Comparison of ENCODE assay signal across 11 mouse cellular contexts in genomic region chr10:115493778-115494141, GRCm38 (mm10).
DNase-seq lines count a peak whose midpoint lies in the region; ATAC-seq and TF ChIP-seq lines count a peak whose summit lies in the region.
"Had no signal": no experiment of that assay in that cellular context is flagged by ENCODE, and none has a peak within 500 bp of the region (broad histone marks: within the 10 kb centered on the region; RNA-seq: fewer than 3 reads in every experiment).

No protein-coding gene starts in this region.

- H3K4me3 ChIP-seq in heart, embryonic 13.5 days, result peak overlapping the region; percentile 20
- no peak overlapping the region for H3K4me3 ChIP-seq in stomach, embryonic 14.5 days (ENCODE audit: low read depth, low read length)
- H3K4me3 ChIP-seq in stomach, postnatal 0 days (ENCODE audit: low read depth, low read length), result no peak overlapping the region
- H3K4me3 ChIP-seq in limb, embryonic 13.5 days, result peak overlapping the region; percentile 5; the same call in 1 of the 2 replicates
- H3K4me3 ChIP-seq: liver, embryonic 15.5 days had no signal

- no peaks in the 10 kb centered on the region for H3K27me3 ChIP-seq in heart, embryonic 13.5 days (replicated peaks)
- H3K27me3 ChIP-seq in stomach, embryonic 14.5 days (ENCODE audit: control insufficient read depth, insufficient read depth, low read length), result no peaks in the 10 kb centered on the region
- no peaks in the 10 kb centered on the region for H3K27me3 ChIP-seq in stomach, postnatal 0 days (ENCODE audit: control insufficient read depth, insufficient read depth, low read length)
- H3K27me3 ChIP-seq in limb, embryonic 13.5 days, result no peaks in the 10 kb centered on the region
- H3K27me3 ChIP-seq: liver, embryonic 15.5 days had no signal

- ATAC-seq in heart, embryonic 13.5 days (ENCODE audit: extremely low read depth, insufficient number of reproducible peaks, low FRiP score, low TSS enrichment), result no peak
- ATAC-seq in stomach, embryonic 14.5 days (ENCODE audit: insufficient number of reproducible peaks, insufficient read depth, low FRiP score, low read depth), result no peak
- ATAC-seq in stomach, postnatal 0 days (ENCODE audit: low FRiP score, low TSS enrichment), result no peak
- no peak for ATAC-seq in limb, embryonic 13.5 days (ENCODE audit: low FRiP score, low read depth)
- ATAC-seq: Patski had no signal

- no peak for TF ChIP-seq CTCF in stomach, postnatal 0 days (IDR thresholded peaks at IDR 0.05; ENCODE audit: low read depth)

- H3K4me2 ChIP-seq in heart, embryonic 13.5 days, result peak overlapping the region; percentile 49
- H3K4me2 ChIP-seq in stomach, embryonic 14.5 days (replicated peaks; ENCODE audit: low read depth, low read length), result peak overlapping the region; percentile 13
- no peak overlapping the region for H3K4me2 ChIP-seq in stomach, postnatal 0 days (replicated peaks; ENCODE audit: low read depth)
- peak overlapping the region; percentile 44 for H3K4me2 ChIP-seq in limb, embryonic 13.5 days (replicated peaks)
- H3K4me2 ChIP-seq: liver, embryonic 15.5 days had no signal

- H3K9ac ChIP-seq in heart, embryonic 13.5 days, result 0 out of 2 replicates have a peak overlapping the region, but pooled peaks have one; percentile 16
- H3K9ac ChIP-seq in stomach, embryonic 14.5 days (replicated peaks; ENCODE audit: low read depth, low read length), result no peak overlapping the region
- no peak overlapping the region for H3K9ac ChIP-seq in stomach, postnatal 0 days (ENCODE audit: low read length)
- H3K9ac ChIP-seq in limb, embryonic 13.5 days, result no peak overlapping the region
- H3K9ac ChIP-seq: liver, embryonic 15.5 days had no signal

- no peak for TF ChIP-seq EP300 in stomach, postnatal 0 days (optimal IDR thresholded peaks at IDR 0.05)

- WGBS in heart, embryonic 13.5 days, result 18% methylated on average over 7 of the region's 7 CpGs
- 2% methylated on average over 7 of the region's 7 CpGs for WGBS in stomach, embryonic 14.5 days
- 10% methylated on average over 7 of the region's 7 CpGs for WGBS in stomach, postnatal 0 days
- WGBS in limb, embryonic 13.5 days, result 6% methylated on average over 7 of the region's 7 CpGs

- H3K27ac ChIP-seq in heart, embryonic 13.5 days (replicated peaks), result no peak overlapping the region
- no peak overlapping the region for H3K27ac ChIP-seq in stomach, embryonic 14.5 days (ENCODE audit: low read length)
- H3K27ac ChIP-seq in stomach, postnatal 0 days (replicated peaks), result no peak overlapping the region
- no peak overlapping the region for H3K27ac ChIP-seq in limb, embryonic 13.5 days
- H3K27ac ChIP-seq: liver, embryonic 15.5 days had no signal

- no peak for DNase-seq in heart, postnatal 4 days
- no peak for DNase-seq in stomach, postnatal 0 days (ENCODE audit: low spot score)
- DNase-seq in thymus, postnatal 36 days, result no peak
- DNase-seq in urinary bladder, adult 18-20 months (ENCODE audit: low spot score in 2 of 2), result no peak
- no peak for DNase-seq in kidney, postnatal 14 days
- DNase-seq: cerebellum, adult 9-11 months had no signal

- H3K4me1 ChIP-seq in heart, embryonic 13.5 days, result peaks cover 10% of the 10 kb centered on the region
- peaks cover 4% of the 10 kb centered on the region; the same call in 1 of the 2 replicates for H3K4me1 ChIP-seq in stomach, embryonic 14.5 days (ENCODE audit: control insufficient read depth, insufficient read depth, low read length)
- no peaks in the 10 kb centered on the region for H3K4me1 ChIP-seq in stomach, postnatal 0 days (replicated peaks; ENCODE audit: control insufficient read depth, insufficient read depth)
- peaks cover 16% of the 10 kb centered on the region for H3K4me1 ChIP-seq in limb, embryonic 13.5 days
- H3K4me1 ChIP-seq: liver, embryonic 15.5 days had no signal

- H3K36me3 ChIP-seq in heart, embryonic 13.5 days, result no peaks in the 10 kb centered on the region
- no peaks in the 10 kb centered on the region for H3K36me3 ChIP-seq in stomach, embryonic 14.5 days (ENCODE audit: control insufficient read depth, insufficient read depth, low read length)
- no peaks in the 10 kb centered on the region for H3K36me3 ChIP-seq in stomach, postnatal 0 days (ENCODE audit: control insufficient read depth, insufficient read depth, low read length)
- 0 out of 2 replicates have a peak, but pooled peaks cover 4% of the 10 kb centered on the region for H3K36me3 ChIP-seq in limb, embryonic 13.5 days
- H3K36me3 ChIP-seq: liver, embryonic 15.5 days had no signal

- H3K9me3 ChIP-seq in heart, embryonic 13.5 days, result no peaks in the 10 kb centered on the region
- no peaks in the 10 kb centered on the region for H3K9me3 ChIP-seq in stomach, embryonic 14.5 days (ENCODE audit: control insufficient read depth, low read depth, low read length)
- H3K9me3 ChIP-seq in stomach, postnatal 0 days (ENCODE audit: control insufficient read depth, low read length), result no peaks in the 10 kb centered on the region
- H3K9me3 ChIP-seq in limb, embryonic 13.5 days, result 0 out of 2 replicates have a peak, but pooled peaks cover 5% of the 10 kb centered on the region
- H3K9me3 ChIP-seq: liver, embryonic 15.5 days had no signal

Comparison
In these comparisons a context has a peak if more than half of its experiments do, and no peak if none do; other contexts are left out.
1. H3K4me3 ChIP-seq: peak in heart, embryonic 13.5 days (single experiment) and limb, embryonic 13.5 days (single experiment); none in stomach, embryonic 14.5 days (single experiment) and stomach, postnatal 0 days (single experiment).